Mouse (Mus musculus) right cerebral cortex, postnatal 4 days (tissue): ENCODE data around the gene Trpc4ap.
"Not testable (repeated sequence)": the region's sequence is repeated elsewhere in the genome, so short reads cannot be mapped to it uniquely, and the experiment has no call there.

Experiments used
- DNase-seq: peaks from one replicate; pipeline ENCODE4 v3.0.0-alpha.2; 2022

Trpc4ap gene

DNA sequence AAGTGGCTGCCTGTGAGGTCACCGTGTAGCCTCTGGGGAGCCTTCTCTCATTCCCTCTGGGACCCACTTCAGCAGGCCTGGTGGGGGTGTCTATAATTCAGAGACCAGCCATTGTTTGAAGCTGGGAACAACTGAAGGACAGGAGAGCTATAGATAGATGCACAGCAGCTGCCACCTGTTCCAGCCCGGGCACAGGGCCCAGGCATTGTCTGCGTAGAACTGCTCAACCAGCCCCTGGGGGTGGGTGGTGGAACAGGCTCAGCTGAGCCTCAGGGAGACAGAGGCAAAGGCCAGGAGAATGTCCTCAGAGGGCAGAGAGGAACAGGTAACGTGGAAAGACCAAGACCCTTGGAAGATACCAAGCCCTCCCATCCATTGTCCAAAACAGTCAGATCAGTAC is 85.8 kb downstream of the Trpc4ap start:
- no peak for DNase-seq

DNA sequence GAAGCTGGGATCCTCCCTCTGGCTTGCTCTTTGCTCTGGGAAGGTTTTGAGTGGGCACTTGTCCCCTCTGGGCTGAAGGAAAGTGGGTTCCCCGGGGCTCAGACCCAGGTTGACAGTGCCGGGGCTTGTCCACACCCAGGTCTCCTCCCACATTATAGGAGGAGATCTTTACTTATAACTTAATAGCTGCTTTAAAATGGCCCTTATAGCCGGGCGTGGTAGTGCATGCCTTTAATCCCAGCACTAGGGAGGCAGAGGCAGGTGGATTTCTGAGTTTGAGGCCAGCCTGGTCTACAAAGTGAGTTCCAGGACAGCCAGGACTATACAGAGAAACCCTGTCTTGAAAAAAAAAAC is 87.0 kb downstream of the Trpc4ap start:
- DNase-seq = not testable (repeated sequence)

DNA sequence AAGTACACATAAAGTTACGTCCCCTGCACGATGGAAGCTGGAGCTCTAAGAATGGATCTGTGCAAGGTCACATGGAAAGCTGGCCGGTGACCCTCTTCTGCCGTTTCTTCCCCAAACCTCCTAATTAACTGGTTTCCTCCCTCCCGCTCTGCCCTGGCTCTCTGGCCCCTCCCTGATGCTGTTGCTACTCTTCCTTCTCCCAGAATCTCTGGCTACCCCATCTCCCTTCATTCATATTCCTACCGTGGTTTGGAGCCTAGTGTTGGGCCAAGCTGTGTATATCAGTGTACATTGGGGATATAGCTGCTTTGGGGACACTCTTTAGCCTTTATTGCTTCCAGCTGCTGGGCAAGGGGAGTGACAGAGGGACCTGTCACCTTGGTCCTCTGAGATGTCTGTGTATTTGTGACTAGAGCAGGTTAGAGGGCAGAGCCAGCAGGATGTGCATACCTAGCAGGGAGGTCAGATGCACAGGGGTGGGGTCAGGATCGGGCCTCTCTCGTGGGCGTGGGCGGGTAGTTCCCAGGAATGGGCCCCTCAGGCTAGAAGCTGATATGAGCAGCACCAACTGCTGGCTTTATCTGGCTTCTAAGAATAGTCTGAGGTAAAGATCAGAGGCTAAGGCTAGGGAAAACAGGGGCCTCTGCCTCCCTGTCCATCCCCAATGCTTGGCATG is 87.5 kb downstream of the Trpc4ap start:
- no peak for DNase-seq

DNA sequence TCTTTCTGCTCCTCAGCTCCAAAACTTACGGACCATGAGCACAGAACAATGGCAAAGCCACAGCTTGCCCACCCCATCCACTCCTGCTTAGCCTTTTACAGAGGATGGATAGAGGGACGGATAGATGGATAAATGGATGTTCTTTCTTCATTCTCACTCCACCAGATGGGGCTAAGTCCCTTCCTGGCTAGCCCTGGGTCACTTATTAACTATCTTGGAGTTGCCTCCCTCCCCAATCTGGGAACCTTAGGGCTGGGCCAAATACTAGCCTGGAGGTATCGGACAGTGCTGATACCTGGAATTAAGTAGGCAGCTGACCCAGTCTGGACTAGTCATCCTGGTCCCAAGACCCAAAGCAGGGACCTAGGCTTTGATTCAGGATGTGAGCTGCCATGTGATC is 88.5 kb downstream of the Trpc4ap start:
- no peak for DNase-seq

DNA sequence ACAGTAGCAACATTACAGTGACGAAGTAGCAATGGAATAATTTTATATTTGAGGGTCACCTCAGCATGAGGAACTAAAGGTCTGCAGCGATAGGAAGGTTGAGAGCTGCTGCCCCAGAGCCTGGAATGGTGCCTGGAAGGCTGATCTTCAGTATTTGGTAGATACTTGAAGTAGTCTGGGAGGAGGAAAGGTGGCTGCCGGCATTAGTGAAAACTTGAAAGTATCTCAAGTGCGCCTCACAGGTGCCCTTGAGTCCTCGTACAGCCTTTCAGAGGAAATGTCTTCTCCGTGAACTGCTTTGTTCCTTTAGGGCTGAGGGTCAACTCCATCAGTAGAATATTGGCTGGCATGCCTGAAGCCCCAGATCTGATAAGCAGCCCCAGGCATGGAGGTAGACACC is 96.7 kb downstream of the Trpc4ap start:
- DNase-seq = no peak

DNA sequence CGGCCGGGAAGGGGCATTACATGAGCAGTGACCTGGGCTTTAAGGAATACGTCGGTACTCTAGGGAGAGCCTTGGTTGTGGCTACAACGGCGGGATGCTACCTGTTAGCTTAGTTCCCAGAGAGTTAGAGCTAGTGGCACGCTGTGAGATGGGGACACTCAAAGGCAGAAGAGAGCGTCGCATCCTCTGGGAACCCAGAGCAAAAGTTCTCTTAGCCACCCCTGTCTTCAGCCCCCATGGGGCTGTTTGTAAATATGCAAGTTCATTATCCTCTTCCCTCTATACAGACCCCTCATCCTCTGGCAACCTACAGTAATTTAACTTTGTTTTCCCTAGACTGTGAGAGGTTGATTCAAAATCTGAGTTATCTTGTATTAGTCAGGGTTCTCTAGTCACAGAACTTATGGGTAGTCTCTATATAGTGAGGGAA is 99.3 kb downstream of the Trpc4ap start:
- no peak for DNase-seq

DNA sequence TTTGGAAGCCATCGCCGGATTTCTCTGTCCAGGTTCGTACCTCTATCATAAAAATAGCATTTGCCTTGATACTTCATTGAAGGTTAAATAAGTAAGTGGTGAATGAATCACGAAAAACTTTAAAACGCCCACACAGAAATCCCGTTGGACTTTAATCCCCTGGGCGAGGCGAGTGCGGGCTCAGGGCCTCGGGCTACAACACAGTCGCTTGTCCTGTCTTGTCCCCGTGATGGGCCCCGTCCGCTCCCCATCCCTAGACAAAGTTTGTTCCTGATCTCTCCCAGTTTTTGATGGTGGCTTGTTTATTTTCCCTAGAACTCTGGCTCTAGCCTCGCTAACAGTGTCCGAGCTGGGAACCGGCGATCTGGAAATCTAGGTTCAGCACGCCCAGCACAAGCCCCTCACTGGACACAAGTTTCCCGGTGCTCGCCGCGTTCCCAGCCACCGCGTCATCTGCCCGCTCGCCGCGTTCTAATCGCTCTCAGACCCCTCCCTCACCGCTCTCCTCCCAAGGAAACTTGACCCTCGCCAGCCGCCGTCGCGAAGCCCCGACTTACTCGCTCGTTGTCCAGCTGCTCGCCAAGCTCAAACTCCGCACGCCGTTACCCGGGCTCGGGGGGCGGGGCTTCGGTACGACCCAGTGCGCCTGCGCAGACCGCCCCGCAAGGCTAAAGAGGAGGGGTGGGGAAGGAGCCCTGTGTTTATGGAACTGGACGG is 99.9 kb downstream of the Trpc4ap start, which contains the start of gene Gss:
Gene Gss, minus strand, starts transcription at position 674 of the 717 bp plus-strand sequence.
- DNase-seq = peak; percentile 100

DNA sequence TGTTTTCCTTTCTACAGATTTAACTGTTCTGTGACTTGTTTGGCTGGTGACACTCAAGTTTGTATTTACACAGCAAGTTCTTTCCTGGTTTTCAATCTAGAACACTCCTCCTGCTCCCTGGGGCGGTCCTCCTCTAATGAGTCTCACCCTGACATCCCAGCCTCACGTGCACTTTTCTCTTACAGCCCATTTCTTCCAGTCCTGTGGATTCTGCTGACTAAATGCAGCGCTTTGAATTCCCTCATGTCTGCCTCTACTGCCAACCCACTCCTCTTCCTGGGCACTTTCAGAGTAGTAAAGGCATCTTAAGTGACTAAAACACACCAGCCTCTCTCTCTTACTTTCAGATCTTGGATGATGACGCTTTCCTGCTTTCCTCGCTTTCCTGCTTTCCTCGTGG is 100.5 kb downstream of the Trpc4ap start:
- DNase-seq = no peak

DNA sequence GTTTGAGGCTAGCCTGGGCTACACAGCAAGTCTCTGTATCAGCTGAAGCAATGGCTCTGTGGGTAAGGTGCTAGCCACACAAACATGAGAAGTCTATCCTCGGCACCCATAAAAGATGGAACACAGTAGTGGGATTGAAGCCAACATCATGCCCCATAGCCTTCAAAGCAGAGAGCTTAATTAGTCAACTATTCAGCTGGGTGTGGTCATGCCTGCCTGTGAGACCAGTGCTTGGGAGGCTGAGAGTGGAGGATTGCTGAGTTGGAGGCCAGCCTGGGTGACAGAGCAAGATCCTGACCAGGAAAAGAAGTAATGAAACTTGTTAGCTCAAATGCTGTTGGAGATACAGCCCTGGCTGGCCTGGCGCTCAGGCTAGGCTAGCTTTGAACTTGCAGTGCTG is 101.3 kb downstream of the Trpc4ap start:
- no peak for DNase-seq

DNA sequence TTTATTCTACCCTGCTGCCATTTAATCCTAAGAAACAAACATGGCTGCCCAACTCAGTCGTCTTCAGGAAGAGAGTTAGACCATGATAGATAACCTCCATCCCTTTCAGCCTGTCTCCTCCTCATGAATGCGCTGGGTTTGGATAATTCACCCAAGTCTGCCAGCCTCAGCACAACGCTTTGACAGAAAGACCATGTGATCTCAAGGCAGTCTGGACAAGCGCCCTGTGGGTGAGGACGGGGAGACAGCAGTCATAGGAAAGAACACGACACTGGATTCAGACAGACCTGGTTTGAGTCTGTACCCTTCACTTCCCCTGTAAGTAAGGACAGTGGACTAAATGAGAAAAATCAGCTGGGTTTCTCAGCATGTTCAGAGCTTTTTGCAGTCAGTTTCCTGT is 102.7 kb downstream of the Trpc4ap start:
- no peak for DNase-seq

DNA sequence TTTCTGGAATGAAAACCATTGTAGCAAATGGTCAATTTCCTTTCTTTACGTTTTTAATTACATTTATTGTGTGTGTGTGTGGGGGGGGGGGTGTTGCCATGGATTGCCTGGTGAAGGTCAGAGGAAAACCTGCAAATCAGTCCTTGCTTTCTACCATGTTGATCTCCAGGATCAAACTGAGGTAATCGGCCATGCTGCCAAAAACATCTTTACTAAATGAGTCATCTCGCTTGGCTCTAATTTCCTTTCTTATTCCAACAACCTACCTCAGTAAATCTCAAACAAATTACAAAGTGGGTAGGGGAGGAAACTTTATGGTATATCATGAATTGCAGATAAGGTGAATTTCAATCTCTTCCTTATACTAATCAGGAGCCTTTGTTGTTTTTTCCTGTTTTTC is 104.0 kb downstream of the Trpc4ap start:
- DNase-seq = no peak

DNA sequence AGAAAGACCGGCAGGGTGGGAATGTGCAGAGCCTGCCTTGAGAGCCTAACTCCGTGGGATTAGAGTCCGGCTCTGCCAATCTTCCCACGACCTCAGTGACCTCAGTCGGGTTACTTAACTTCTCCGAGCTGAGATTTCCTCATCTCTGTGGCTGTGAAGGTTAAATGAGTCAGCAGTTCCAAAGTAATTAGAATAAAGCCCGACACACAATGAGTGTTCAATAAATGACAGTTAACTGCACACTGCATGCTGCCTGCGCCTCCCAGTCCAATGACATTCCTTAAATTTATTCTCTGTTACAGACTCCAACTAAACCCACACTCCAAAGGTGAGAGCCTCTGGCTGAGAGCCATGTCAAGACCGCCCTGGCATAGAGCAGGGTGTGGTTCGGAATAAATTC is 106.7 kb downstream of the Trpc4ap start:
- DNase-seq = no peak

DNA sequence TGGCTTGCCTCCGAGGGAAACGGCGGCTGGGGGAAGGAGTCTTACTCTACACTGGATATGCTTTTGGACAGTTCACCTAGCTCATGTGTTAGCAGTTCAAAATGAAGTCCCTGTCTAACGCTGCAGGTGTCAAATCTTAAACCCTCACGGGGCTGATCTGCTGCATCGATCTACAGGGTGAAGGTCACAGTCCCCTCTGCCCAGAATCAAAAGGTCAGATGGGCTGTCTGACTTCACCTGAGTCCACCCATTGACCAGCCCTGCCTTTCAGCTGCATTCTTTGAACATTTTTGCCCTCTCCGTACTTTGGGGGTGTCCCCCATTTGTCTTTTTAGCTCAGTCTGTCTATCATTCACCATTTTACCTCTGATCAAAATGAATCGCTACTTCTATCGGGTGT is 107.1 kb downstream of the Trpc4ap start:
- no peak for DNase-seq
